Mouse (Mus musculus) R1 (cell line): ENCODE measurements around the gene Camk1.
A peak's percentile ranks its signal among the peaks of the same experiment; 100 is the strongest.

Experiments used
- DNase-seq: peaks from one replicate; pipeline ENCODE4 v3.0.0-alpha.2; 2018; ENCODE audit warnings: low read depth, low spot score

The Camk1 gene

GRCm38 (mm10) chr6:113306322-113306985 lies 37.3 kb downstream of the Camk1 start:
- DNase-seq = peak; percentile 100

DNA sequence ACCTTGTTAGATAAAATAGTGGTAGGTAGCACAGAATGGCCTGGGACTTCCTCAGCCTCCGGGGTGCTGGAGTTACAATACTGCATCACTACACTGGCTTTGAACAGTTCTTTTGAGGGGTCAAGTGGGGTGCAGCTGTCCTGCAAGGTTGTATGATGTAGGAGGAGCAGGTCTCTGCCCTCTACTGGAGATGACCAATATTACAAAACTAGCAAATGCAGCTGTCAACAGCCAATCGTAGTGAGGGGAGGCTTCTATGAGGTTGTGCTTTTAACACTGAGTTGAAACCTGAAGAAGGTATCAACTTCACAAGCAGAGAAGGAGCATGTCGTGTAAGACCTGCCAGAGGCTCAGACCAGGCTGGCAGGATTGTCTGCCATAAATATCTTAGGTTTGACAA lies 41.5 kb downstream of the Camk1 start:
- DNase-seq = peak; percentile 69

- DNase-seq = no peak
Observed at GRCm38 (mm10) chr6:113301350-113301749, 42.4 kb downstream of the Camk1 start.

- DNase-seq = peak; percentile 67
Observed at GRCm38 (mm10) chr6:113296639-113297038, 47.1 kb downstream of the Camk1 start.

DNA sequence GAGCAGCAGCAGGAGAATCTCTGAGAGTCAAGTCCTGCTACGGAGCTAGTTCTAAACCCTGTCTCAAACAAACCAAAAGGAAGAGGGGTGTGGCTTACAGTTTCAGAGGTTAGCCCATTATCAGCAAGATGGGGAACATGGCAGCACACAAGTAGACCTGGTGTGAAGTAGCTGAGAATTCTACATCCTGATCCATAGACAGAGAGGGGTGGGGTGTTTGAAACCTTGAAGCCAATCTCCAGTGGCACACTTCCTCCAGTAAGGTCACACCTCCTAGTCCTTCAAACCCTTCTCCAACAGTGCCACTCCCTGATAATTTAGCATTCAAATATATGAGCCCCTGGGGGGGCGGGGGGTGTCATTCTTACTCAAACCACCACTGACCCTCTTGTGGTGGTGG lies 47.7 kb downstream of the Camk1 start:
- DNase-seq = peak; percentile 76

- no peak for DNase-seq
Observed at GRCm38 (mm10) chr6:113292938-113293337, 50.8 kb downstream of the Camk1 start.

GRCm38 (mm10) chr6:113290346-113290745 lies 53.4 kb downstream of the Camk1 start:
- DNase-seq = peak; percentile 84

GRCm38 (mm10) chr6:113289346-113289745 lies 54.4 kb downstream of the Camk1 start:
- DNase-seq = peak; percentile 78

- DNase-seq = no peak
Observed at GRCm38 (mm10) chr6:113287236-113287635, 56.5 kb downstream of the Camk1 start.

- DNase-seq = no peak
Observed at GRCm38 (mm10) chr6:113286316-113286715, 57.5 kb downstream of the Camk1 start.

DNA sequence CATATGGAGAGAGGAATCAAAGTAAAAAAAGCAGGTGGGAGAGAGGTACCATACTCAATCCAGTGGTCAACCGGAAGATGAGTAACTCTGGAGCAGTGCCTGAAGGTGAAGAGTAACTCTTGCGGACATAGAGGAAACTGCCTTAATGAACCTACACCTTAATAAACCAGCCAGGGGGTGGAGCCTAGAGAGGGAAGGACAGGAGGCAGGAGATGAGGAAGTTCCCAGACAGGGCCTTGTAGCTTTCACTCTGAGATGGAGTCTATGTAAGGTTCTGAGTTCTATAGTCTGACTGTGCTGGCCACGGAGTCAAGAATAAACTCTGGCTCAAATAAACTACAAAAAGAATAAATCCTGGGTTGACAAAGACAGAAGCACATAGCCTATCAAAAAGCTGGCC lies 58.9 kb downstream of the Camk1 start:
- DNase-seq = no peak
